In the genomic region with DNA sequence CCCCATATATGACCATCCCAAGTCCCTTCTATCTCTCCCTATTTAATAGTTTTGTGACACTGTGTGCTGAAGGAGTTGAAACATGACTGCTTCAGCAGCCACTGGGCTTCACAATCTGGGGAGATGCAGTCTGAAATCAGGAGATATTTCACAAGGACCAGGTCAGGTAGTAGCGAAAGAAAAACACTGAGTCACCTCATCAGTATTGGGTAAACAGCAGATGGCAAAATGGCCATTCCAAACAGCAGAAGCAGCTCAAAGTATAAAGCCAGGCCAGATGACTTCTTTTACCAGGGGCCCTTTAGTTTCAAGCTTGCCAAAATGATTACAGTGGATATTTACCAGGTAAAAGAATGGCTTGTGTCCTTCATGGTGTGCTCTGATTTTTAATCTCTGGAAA, we compare ENCODE assay signal across 19 mouse cellular contexts.
"Had no signal": no experiment of that assay in that cellular context is flagged by ENCODE, and none has a peak within 500 bp of the region (broad histone marks: within the 10 kb centered on the region; RNA-seq: fewer than 3 reads in every experiment).

No protein-coding gene starts in this region.

- H3K4me3 ChIP-seq: midbrain, embryonic 10.5 days; midbrain, embryonic 12.5 days; myocyte; neural tube, embryonic 13.5 days; neural tube, embryonic 15.5 days had no signal

- H3K27ac ChIP-seq: midbrain, embryonic 10.5 days; midbrain, embryonic 12.5 days; neural tube, embryonic 13.5 days; neural tube, embryonic 15.5 days had no signal

- H3K4me2 ChIP-seq: lung, embryonic 14.5 days; midbrain, embryonic 12.5 days; neural tube, embryonic 13.5 days; neural tube, embryonic 15.5 days had no signal

- H3K9ac ChIP-seq: lung, embryonic 14.5 days; midbrain, embryonic 12.5 days; neural tube, embryonic 13.5 days; neural tube, embryonic 15.5 days had no signal

- H3K36me3 ChIP-seq: midbrain, embryonic 10.5 days; midbrain, embryonic 12.5 days; neural tube, embryonic 13.5 days; neural tube, embryonic 15.5 days had no signal

- DNase-seq: lung, adult 18-20 months; lung, embryonic 14.5 days; lung, postnatal 10 days; lung, postnatal 4 days; midbrain, embryonic 14.5 days; retina, postnatal 1 day; right cerebral cortex, adult 18-20 months; right cerebral cortex, postnatal 25 days; right cerebral cortex, postnatal 4 days; spleen, adult 18-20 months; thymus, adult 18-20 months; thymus, postnatal 14 days; thymus, postnatal 4 days had no signal

- ATAC-seq: midbrain, embryonic 16.5 days had no signal

- H3K27me3 ChIP-seq: midbrain, embryonic 12.5 days; neural tube, embryonic 13.5 days; neural tube, embryonic 15.5 days had no signal

- H3K4me1 ChIP-seq: neural tube, embryonic 15.5 days had no signal

- H3K9me3 ChIP-seq: midbrain, embryonic 10.5 days; midbrain, embryonic 12.5 days; neural tube, embryonic 13.5 days; neural tube, embryonic 15.5 days had no signal
